Mouse (Mus musculus) neutrophil, adult 5-6 weeks (primary cell): ENCODE data around the gene Mansc4. TPM values are rescaled to one million over a fixed set of nuclear protein-coding genes. Genes with fewer than 3 reads are reported as not detected.

Experiments used
- ATAC-seq: fragments of 151-379, 151-347 bp; 2 replicates; pipeline ENCODE4 v1.8.0; 2017; ENCODE audit warnings: mild to moderate bottlenecking, moderate TSS enrichment; ENCODE audit not compliant: insufficient number of reproducible peaks, poor library complexity, low FRiP score, severe bottlenecking; ENCODE audit errors: extremely low read depth
- total RNA-seq: library from RNA; stranded (forward); fragments of 200-1000 nt; gene quantifications from 2 replicates; pipeline ENCODE4 v1.2.3, GENCODE M21; 2017

Gene Mansc4
- total RNA-seq = not detected in 2 replicates

GRCm38 (mm10) chr6:147086594-147087225 lies at the start of gene Mansc4:
Gene Mansc4, minus strand, starts transcription at chr6:147087032.
- ATAC-seq = no peak

DNA sequence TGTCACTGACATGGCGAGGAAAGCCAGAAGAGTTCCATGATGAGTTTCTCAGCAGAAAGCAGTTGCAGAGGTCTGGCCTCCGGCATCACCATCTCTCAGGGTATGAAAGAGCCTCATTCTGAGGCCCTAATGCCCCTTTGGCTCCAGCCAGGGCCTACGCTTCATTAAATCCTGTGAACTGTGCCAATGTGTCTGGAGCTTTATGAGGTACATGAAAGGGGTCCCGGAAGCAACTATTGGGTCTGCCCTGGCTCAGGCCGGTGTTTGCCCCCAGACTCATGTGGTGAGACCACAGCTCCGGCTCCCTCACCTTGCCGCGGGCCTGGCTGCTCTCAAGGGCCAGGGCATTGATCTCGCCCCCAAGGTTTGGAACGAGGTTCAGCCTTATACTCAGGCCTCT lies 40.4 kb upstream of the Mansc4 start:
- no peak for ATAC-seq

DNA sequence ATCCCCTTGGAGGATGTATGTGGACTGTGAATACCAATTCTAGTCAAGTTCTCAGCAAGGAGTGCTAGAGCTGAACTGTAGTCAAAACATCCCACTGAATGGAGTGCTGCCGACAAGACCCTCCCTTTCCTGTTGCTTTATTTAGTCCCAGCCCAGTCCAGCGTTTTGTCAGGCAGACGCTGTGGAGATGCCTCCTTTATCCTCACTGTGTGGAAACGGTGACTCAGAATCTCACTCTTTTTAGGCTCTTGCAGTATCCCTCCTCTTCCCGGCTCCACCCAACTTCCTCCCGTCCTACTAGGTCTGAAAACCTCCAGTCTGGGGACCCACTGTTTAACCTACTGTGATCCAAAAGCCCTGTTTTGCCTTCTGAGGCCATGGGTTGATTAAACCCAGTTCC lies 34.5 kb upstream of the Mansc4 start:
- no peak for ATAC-seq

DNA sequence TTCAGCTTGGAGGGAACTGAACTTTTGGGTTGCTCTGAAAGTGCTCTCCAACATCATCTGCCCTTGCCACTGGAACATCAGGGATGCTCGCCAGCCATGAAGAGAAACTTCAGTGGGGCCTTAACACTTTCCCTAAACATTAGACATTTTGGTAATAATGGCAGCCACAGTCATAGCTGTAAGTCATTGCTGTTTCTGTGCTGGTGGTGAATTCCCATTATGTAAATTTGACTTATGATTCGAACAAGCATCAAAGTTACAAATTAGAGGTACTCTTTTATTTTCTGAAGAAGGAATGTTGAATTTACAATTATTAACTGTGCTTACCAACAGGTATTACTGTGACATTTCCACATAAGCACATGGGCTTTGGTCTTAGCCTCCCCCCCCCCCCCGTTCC lies 31.4 kb upstream of the Mansc4 start:
- ATAC-seq = no peak

DNA sequence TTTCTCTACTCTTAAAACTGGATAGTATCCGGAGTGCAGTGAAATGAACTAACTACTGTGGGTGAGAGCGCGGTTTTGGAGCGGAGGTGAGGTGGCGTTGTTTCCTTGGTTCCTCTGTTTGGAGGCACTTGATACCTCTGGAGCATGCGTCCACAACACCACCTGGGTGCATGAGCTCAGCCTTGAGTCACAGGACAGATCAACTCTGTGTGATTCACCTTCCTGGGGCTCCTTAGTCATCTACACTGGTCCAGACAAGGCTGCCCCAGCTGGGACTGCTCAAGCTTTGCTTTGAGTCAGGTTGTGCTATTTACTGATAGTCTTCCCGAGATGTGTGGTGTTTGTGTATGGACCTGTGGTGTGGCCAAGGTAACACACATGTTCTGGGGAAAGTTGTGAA lies 30.9 kb upstream of the Mansc4 start:
- no peak for ATAC-seq

- peak; percentile 60 for ATAC-seq
These were observed 29.7 kb upstream of the Mansc4 start for GRCm38 (mm10) chr6:147116579-147116978.

GRCm38 (mm10) chr6:147109283-147109682 lies 22.5 kb upstream of the Mansc4 start:
- no peak for ATAC-seq

- no peak for ATAC-seq
These were observed 19.9 kb upstream of the Mansc4 start for GRCm38 (mm10) chr6:147106716-147107115.

DNA sequence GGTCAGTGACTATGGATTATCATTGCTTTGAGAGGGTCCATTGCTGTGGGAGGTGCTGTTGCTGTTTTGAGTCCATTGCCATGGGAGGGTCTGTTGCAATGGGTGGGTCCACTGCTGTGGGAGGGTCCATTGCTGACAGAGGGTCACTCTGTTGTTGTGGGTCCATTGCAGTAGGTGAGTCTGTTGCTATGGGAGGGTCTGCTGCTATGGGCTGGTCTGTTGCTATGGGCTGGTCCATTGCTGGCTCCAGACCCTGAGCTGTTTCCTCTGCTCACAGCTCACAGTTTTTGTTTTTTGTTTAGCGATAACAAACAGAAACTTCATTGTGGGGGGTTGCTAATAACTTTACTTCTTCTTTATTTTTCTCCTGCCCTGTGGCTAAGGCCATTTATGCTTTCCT lies 18.7 kb upstream of the Mansc4 start:
- no peak for ATAC-seq

GRCm38 (mm10) chr6:147102293-147102692 lies 15.5 kb upstream of the Mansc4 start:
- no peak for ATAC-seq

GRCm38 (mm10) chr6:147099458-147100277 lies 12.8 kb upstream of the Mansc4 start:
- ATAC-seq = peak; percentile 82

- no peak for ATAC-seq
These were observed 10.6 kb upstream of the Mansc4 start for GRCm38 (mm10) chr6:147097346-147097929.

GRCm38 (mm10) chr6:147096934-147097333 lies 10.1 kb upstream of the Mansc4 start:
- ATAC-seq = no peak

- ATAC-seq = no peak
These were observed 9.3 kb upstream of the Mansc4 start for GRCm38 (mm10) chr6:147096109-147096508.

- ATAC-seq = no peak
These were observed 7.9 kb upstream of the Mansc4 start for GRCm38 (mm10) chr6:147094771-147095170.

DNA sequence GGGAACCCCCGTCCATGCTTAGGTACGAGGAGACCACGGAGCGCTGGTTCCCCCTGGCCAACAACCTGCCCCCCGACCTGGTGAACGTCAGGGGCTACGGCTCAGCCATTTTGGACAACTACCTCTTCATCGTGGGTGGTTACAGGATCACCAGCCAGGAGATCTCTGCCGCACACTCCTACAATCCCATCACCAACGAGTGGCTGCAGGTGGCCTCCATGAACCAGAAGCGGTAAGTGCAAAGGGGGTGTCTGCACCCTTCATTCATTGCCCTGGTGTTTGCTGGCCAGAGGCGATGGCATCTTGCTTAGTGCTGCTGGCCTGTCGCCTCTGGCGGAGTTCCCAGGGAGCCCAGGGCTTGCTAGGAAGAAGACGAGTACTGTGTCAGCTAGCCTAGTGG lies 5.3 kb upstream of the Mansc4 start:
- ATAC-seq = no peak

DNA sequence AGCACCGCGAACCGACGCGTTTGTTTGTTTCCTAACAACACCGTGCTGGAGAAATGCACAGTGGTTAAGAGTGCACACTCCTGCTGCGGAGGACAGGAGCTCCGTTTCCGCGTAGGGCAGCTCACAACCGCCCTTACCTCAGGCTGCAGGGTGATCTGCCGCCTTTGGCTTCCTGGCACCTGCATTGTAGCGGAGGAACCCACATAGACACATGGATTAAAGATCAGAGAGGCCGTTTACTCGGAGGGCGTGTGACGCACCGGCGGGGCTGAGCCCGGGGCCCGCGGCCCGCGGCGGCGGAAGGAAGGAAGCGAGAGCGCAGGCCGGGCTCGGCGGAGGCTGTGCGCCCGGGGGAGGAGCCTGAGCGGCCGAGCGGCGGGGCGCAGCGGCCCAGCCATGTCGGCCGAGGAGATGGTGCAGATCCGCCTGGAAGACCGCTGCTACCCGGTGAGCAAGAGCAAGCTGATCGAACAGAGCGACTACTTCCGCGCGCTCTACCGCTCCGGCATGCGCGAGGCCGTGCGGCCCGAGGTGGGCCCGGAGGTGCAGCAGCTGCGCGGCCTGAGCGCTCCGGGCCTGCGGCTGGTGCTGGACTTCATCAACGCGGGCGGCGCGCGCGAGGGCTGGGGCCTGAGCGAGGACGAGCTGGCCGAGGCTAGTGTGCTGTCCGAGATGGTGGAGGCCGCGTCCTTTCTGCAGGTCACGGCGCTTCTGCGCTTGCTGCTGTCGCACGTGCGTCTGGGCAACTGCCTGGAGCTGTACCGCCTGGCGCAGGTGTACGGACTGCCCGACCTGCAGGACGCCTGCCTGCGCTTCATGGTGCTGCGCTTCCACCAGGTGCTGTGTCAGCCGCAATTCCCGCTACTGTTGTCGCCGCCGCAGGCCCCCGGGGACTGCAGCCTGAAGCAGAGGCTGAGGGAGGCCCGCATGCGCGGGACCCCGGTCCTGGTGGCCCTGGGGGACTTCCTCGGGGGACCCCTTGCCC lies 4.6 kb upstream of the Mansc4 start, which contains the start of gene Klhl42:
Gene Klhl42, plus strand, starts transcription at position 244 of the 985 bp plus-strand sequence.
- ATAC-seq = peak; percentile 62

- no peak for ATAC-seq
These were observed 3.4 kb upstream of the Mansc4 start for GRCm38 (mm10) chr6:147090191-147090590.

GRCm38 (mm10) chr6:147088517-147088916 lies 1.7 kb upstream of the Mansc4 start:
- ATAC-seq = no peak
